Mouse (Mus musculus) adrenal gland, postnatal 25 days (tissue): ENCODE measurements at regions not wholly inside any gene's neighbourhood (a gene's known extent, or its start where the extent isn't known, plus 50 kb on each side); places are given as distances from the start of the nearest gene placed in this dataset.
"Not testable (repeated sequence)": the region's sequence is repeated elsewhere in the genome, so short reads cannot be mapped to it uniquely, and the experiment has no call there.

ENCODE experiments used
- DNase-seq: peaks from one replicate; pipeline ENCODE4 v3.0.0; 2021; ENCODE audit warnings: mixed read lengths

- no peak for DNase-seq
Observed at GRCm38 (mm10) chr5:97831421-97831820, 199.4 kb downstream of the Antxr2 start.

- DNase-seq = no peak
Observed at GRCm38 (mm10) chr5:97817485-97817884, 213.4 kb downstream of the Antxr2 start.

GRCm38 (mm10) chr5:97815357-97815756 lies 215.5 kb downstream of the Antxr2 start:
- DNase-seq = no peak

- DNase-seq = no peak
Observed at GRCm38 (mm10) chr5:97814700-97815099, 216.1 kb downstream of the Antxr2 start.

- DNase-seq = no peak
Observed at GRCm38 (mm10) chr5:97812611-97813350, 218.1 kb downstream of the Antxr2 start.

- no peak for DNase-seq
Observed at GRCm38 (mm10) chr5:97809007-97809406, 221.8 kb downstream of the Antxr2 start.

GRCm38 (mm10) chr5:97807171-97807570 lies 223.7 kb downstream of the Antxr2 start:
- no peak for DNase-seq

- DNase-seq = no peak
Observed at GRCm38 (mm10) chr5:97806754-97807153, 224.1 kb downstream of the Antxr2 start.

- DNase-seq = no peak
Observed at GRCm38 (mm10) chr5:97800017-97800416, 230.8 kb downstream of the Antxr2 start.

GRCm38 (mm10) chr5:97788175-97788574 lies 242.7 kb downstream of the Antxr2 start:
- DNase-seq = no peak

GRCm38 (mm10) chr5:97787001-97787400 lies 243.8 kb downstream of the Antxr2 start:
- DNase-seq = no peak

- not testable (repeated sequence) for DNase-seq
Observed at GRCm38 (mm10) chr5:97775100-97775499, 255.7 kb downstream of the Antxr2 start.

GRCm38 (mm10) chr5:97773451-97773850 lies 257.4 kb downstream of the Antxr2 start:
- DNase-seq = not testable (repeated sequence)

- no peak for DNase-seq
Observed at GRCm38 (mm10) chr5:97737339-97737738, 280.5 kb upstream of the Gk2 start.

- DNase-seq = no peak
Observed at GRCm38 (mm10) chr5:97730920-97731319, 274.1 kb upstream of the Gk2 start.

GRCm38 (mm10) chr5:97719364-97719763 lies 262.5 kb upstream of the Gk2 start:
- not testable (repeated sequence) for DNase-seq

GRCm38 (mm10) chr5:97705270-97705669 lies 248.4 kb upstream of the Gk2 start:
- DNase-seq = no peak

- no peak for DNase-seq
Observed at GRCm38 (mm10) chr5:97700507-97700906, 243.7 kb upstream of the Gk2 start.

GRCm38 (mm10) chr5:97697581-97698134 lies 240.8 kb upstream of the Gk2 start:
- DNase-seq = peak; percentile 37

- no peak for DNase-seq
Observed at GRCm38 (mm10) chr5:97693333-97693940, 236.6 kb upstream of the Gk2 start.

- DNase-seq = no peak
Observed at GRCm38 (mm10) chr5:97685443-97685842, 228.6 kb upstream of the Gk2 start.

GRCm38 (mm10) chr5:97684592-97685258 lies 227.9 kb upstream of the Gk2 start:
- DNase-seq = no peak

- no peak for DNase-seq
Observed at GRCm38 (mm10) chr5:97669726-97670125, 212.9 kb upstream of the Gk2 start.
